Mouse (Mus musculus) liver, embryonic 14.5 days (tissue): ENCODE data around the gene Ccdc110. TPM values are rescaled to one million over a fixed set of nuclear protein-coding genes. Genes with fewer than 3 reads are reported as not detected.

Experiments used
- ATAC-seq: fragments of 200-750 bp; cut with Nextera tagmentation; 2 replicates; pipeline ENCODE4 v1.8.0; 2017; ENCODE audit warnings: moderate number of reproducible peaks, mild to moderate bottlenecking, moderate library complexity; ENCODE audit not compliant: insufficient read depth
- DNase-seq, 3 experiments: peaks; one replicate each; pipeline ENCODE4 v3.0.0-alpha.2; 2012 to 2013; ENCODE audit warnings: low read depth in 3 of 3, low spot score in 3 of 3
- H3K27ac ChIP-seq: fragments of 300-500 bp; sonication (generic); 2 replicates; pipeline ENCODE4 v1.5.1; 2014; ENCODE audit warnings: moderate library complexity, mild to moderate bottlenecking, control low read depth, inconsistent platforms
- H3K27me3 ChIP-seq: fragments of 300-500 bp; sonication (generic); 2 replicates; pipeline ENCODE4 v1.6.1; 2014; ENCODE audit warnings: mild to moderate bottlenecking, low read length, moderate library complexity; ENCODE audit not compliant: control insufficient read depth, insufficient read depth
- H3K36me3 ChIP-seq: fragments of 300-500 bp; sonication (generic); replicated peaks from 2 replicates; pipeline ENCODE4 v1.6.1; 2014; ENCODE audit warnings: low read depth; ENCODE audit not compliant: control insufficient read depth, insufficient read depth
- H3K4me1 ChIP-seq, 2 experiments: fragments of 200-500 bp in 1 of 2; fragments of 300-500 bp in 1 of 2; sonication (generic) in 1 of 2; replicated peaks; 2 replicates each; pipeline ENCODE4 v1.6.1; 2012 to 2014; ENCODE audit warnings: antibody characterized with exemption in 1 of 2, inconsistent platforms in 1 of 2, low read length in 1 of 2; ENCODE audit not compliant: control insufficient read depth in 2 of 2, insufficient read depth in 2 of 2
- H3K4me2 ChIP-seq: fragments of 300-500 bp; sonication (generic); 2 replicates; pipeline ENCODE4 v1.6.1; 2014; ENCODE audit warnings: low read depth, mild to moderate bottlenecking, control low read depth, moderate library complexity
- H3K4me3 ChIP-seq, 2 experiments: fragments of 200-500 bp in 1 of 2; fragments of 300-500 bp in 1 of 2; sonication (generic) in 1 of 2; 2 replicates each; pipeline ENCODE4 v1.5.1; 2012 to 2014; ENCODE audit warnings: low read depth in 2 of 2, low read length in 2 of 2, mild to moderate bottlenecking in 2 of 2, control low read depth in 1 of 2, inconsistent platforms in 1 of 2, moderate library complexity in 1 of 2; ENCODE audit not compliant: insufficient read depth in 1 of 2
- H3K9ac ChIP-seq: fragments of 300-500 bp; sonication (generic); replicated peaks from 2 replicates; pipeline ENCODE4 v1.6.1; 2014; ENCODE audit warnings: mild to moderate bottlenecking, control low read depth, moderate library complexity
- H3K9me3 ChIP-seq: fragments of 300-500 bp; sonication (generic); 2 replicates; pipeline ENCODE4 v1.6.1; 2016; ENCODE audit warnings: low read length, mixed read lengths; ENCODE audit not compliant: control insufficient read depth
- CTCF ChIP-seq: IDR thresholded peaks from 2 replicates; pipeline ENCODE4 v1.5.1; 2016; ENCODE audit warnings: antibody characterized with exemption, low read depth, control low read depth
- EP300 ChIP-seq: IDR thresholded peaks from 2 replicates; pipeline ENCODE4 v1.6.1; 2016; ENCODE audit warnings: antibody characterized with exemption, low read depth
- WGBS: fragments of 180-500 bp; shearing (Covaris S2); extraction: QIAGEN DNeasy Blood & Tissue Kit; methylation state at CpG from one replicate; pipeline ENCODE4 v1.1.7; 2014; ENCODE audit not compliant: insufficient replicate concordance; 5-methylcytosine and 5-hydroxymethylcytosine counted together
- polyA plus RNA-seq, 2 experiments: library from polyadenylated mRNA; depleted of rRNA in 1 of 2; stranded (reverse) in 1 of 2; unstranded in 1 of 2; fragments of >200 nt; fragmentation: Nextera tagmentation in 1 of 2; extraction: Ambion mirVana in 1 of 2; gene quantifications; 2 replicates each; pipeline versions ENCODE4 v1.2.1 to v1.2.3; 2012 to 2014

The Ccdc110 gene
- polyA plus RNA-seq, 2 experiments, result not detected

DNA sequence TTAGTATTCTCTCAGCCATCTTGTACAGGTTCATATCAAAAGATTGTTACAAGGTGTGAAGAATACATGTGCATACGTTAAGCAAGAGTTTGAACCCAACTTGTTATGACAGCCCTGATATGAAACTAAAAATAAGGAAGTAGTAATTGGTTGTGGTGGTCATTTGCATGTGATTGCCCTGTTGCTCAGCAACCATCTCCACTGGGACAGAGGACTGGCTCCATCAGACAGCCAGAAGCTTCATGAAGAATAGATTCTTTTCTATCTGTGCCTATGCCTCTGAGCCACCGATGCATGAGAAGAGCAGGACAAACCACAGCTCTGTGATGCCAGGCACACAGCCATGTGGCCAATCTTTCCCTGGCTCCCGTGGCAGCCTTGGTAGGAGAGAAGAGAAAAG lies 34.6 kb upstream of the Ccdc110 start:
- Histone ChIP-seq H3K4me1 (no peaks in the 10 kb centered on the region), H3K36me3 (no peaks in the 10 kb centered on the region), H3K4me2 (no peak overlapping the region), H3K27ac (no peak overlapping the region), H3K9ac (no peak overlapping the region), H3K27me3 (no peaks in the 10 kb centered on the region), H3K4me3 (no peak overlapping the region), H3K9me3 (no peaks in the 10 kb centered on the region)
- DNase-seq, result no peak
- 53% methylated on average over 3 of the region's 3 CpGs for WGBS
- no peak for ATAC-seq
- TF ChIP-seq EP300 (no peak), CTCF (no peak)

DNA sequence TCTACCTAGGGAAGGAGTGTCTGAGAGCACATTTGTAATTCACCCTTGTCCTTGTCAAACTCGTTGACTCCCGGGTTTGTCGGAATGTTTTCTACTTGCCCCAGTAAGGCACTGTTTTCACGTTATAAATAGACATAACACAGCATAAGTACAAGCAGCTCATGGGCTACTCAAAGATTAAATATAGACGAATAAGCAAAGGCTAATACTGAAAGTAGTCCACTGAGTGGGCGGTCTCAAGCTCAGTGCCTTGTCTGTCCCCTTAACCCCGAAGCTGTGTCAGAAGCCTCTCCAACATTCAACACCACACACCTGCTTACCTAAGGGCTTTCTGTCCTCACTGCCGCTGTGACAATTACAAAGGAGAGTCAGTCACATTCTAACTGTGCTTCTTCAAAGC lies 32.8 kb upstream of the Ccdc110 start:
- Histone ChIP-seq H3K27me3 (no peaks in the 10 kb centered on the region), H3K4me3 (no peak overlapping the region), H3K4me1 (no peaks in the 10 kb centered on the region), H3K9me3 (no peaks in the 10 kb centered on the region), H3K9ac (no peak overlapping the region), H3K27ac (no peak overlapping the region), H3K36me3 (no peaks in the 10 kb centered on the region), H3K4me2 (no peak overlapping the region)
- DNase-seq (no peak), ATAC-seq (no peak)
- 58% methylated on average over 8 of the region's 8 CpGs for WGBS
- no peak for TF ChIP-seq EP300
- TF ChIP-seq CTCF, result no peak

DNA sequence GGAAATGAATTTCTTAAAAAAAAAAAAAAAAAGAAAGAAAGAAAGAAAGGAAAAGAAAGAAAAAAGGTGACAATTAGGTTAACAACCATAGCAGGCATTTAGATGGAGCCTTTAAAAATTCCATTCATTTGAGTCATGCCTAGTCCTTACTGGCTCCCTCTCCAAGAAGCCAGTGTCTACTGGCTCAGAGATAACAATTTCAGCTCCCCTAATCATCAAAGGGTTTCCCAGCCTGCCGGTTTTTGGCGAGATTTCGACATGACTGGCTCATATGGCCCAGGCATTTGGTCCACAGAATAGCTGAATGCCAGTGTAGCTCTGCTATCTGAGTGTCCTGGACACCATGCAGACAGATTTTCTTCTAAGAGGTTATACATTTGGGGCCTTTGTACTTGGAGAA lies 30.8 kb upstream of the Ccdc110 start:
- Histone ChIP-seq H3K4me1 (no peaks in the 10 kb centered on the region), H3K9ac (no peak overlapping the region), H3K4me2 (no peak overlapping the region), H3K27me3 (no peaks in the 10 kb centered on the region), H3K4me3 (no peak overlapping the region), H3K9me3 (no peaks in the 10 kb centered on the region), H3K36me3 (no peaks in the 10 kb centered on the region), H3K27ac (no peak overlapping the region)
- DNase-seq (no peak), ATAC-seq (no peak)
- 9% methylated on average over 3 of the region's 3 CpGs for WGBS
- TF ChIP-seq EP300 (no peak), CTCF (no peak)

DNA sequence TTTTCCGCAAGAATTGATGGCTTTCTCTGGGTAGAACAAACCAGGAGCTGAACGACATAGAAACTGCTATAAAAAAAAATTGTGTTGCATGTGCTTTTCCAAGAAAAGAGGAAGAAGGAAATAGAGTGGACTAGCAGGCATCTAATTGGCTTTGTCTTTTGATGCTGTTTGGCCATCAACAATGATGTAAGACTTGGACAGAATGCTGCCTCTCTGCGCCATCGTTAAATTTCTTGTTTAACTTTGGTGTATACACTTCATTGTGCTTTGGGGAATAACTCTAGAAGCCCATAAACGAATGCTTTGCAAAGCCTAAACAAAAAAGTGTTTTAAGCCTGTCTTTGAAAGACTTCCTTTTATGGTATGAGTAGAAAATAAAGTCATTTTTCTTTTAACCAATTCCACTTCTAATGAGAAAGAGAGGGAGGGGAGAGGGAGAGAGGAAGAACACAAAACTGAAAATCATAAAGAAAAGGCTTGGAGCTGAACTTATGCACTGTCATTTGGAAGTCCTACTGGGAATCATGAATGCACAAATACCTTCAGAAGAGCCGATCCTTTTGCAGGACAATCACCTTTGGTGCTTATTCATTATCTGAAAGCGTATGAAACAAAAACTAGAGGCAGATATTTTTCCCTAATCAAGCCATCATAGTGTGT lies 28.7 kb upstream of the Ccdc110 start:
- TF ChIP-seq CTCF, result no peak
- no peak for TF ChIP-seq EP300
- no peaks in the 10 kb centered on the region for H3K9me3 ChIP-seq
- H3K9ac ChIP-seq, result no peak overlapping the region
- DNase-seq, result no peak
- 59% methylated on average over 7 of the region's 7 CpGs for WGBS
- no peak overlapping the region for H3K27ac ChIP-seq
- ATAC-seq, result no peak
- no peaks in the 10 kb centered on the region for H3K36me3 ChIP-seq
- no peak overlapping the region for H3K4me3 ChIP-seq
- H3K4me1 ChIP-seq, result no peaks in the 10 kb centered on the region
- no peak overlapping the region for H3K4me2 ChIP-seq
- H3K27me3 ChIP-seq, result no peaks in the 10 kb centered on the region

DNA sequence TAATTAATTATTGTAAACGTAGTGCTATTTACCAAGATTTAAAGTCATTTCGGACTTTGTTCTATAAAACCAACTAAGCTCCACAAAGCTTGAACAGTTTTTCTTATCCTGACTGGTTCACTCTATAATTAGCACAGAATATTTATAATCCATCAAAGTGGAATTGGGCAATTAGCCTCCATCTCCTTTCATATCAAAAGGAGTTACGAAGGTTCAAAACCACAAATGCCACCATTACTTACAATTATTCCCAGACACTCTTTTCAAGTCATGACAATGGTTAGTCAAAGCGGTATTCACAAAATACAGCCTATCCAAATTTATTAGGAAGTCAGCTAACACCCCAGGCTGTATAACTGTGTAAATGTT lies 28.2 kb upstream of the Ccdc110 start:
- H3K4me2 ChIP-seq, result no peak overlapping the region
- no peak for DNase-seq
- H3K27me3 ChIP-seq, result no peaks in the 10 kb centered on the region
- TF ChIP-seq CTCF, result no peak
- TF ChIP-seq EP300, result no peak
- H3K4me1 ChIP-seq, result no peaks in the 10 kb centered on the region
- no peaks in the 10 kb centered on the region for H3K36me3 ChIP-seq
- 73% methylated on average over 4 of the region's 4 CpGs for WGBS
- H3K27ac ChIP-seq, result no peak overlapping the region
- H3K9me3 ChIP-seq, result no peaks in the 10 kb centered on the region
- ATAC-seq, result no peak
- no peak overlapping the region for H3K9ac ChIP-seq
- no peak overlapping the region for H3K4me3 ChIP-seq
